Mouse (Mus musculus): Measurements from ENCODE around the gene Tbcb.

- no peak for TF ChIP-seq EP300 (IDR thresholded peaks at IDR 0.05)
- no peak for TF ChIP-seq CTCF (IDR thresholded peaks at IDR 0.05)
Measured at GRCm38 (mm10) chr7:30194884-30195283, 37.2 kb downstream of the Tbcb start.

Data from lung, postnatal 0 days (tissue).